Mouse (Mus musculus): ENCODE results near the gene Mgat5. TPM values are rescaled to one million over a fixed set of nuclear protein-coding genes. Genes with fewer than 3 reads are reported as not detected.

Mgat5 gene
- polyA plus RNA-seq, 1 experiment from 2014 or later = 5.9 TPM

GRCm38 (mm10) chr1:127355034-127355433 is 150.2 kb downstream of the Mgat5 start:
- ATAC-seq = no peak
- Histone ChIP-seq H3K4me1 (replicated peaks) (peaks cover 7% of the 10 kb centered on the region), H3K9me3 (no peaks in the 10 kb centered on the region), H3K27me3 (replicated peaks) (no peaks in the 10 kb centered on the region), H3K9ac (no peak overlapping the region), H3K4me3 (replicated peaks) (no peak overlapping the region), H3K36me3 (no peaks in the 10 kb centered on the region), H3K4me2 (replicated peaks) (no peak overlapping the region), H3K27ac (no peak overlapping the region)
- WGBS = 65% methylated on average over 3 of the region's 3 CpGs

GRCm38 (mm10) chr1:127363638-127364037 is 158.8 kb downstream of the Mgat5 start:
- no peak overlapping the region for H3K4me3 ChIP-seq (replicated peaks)
- H3K27me3 ChIP-seq (replicated peaks) = no peaks in the 10 kb centered on the region
- no peak overlapping the region for H3K27ac ChIP-seq
- H3K9ac ChIP-seq = no peak overlapping the region
- no peaks in the 10 kb centered on the region for H3K9me3 ChIP-seq
- no peak overlapping the region for H3K4me2 ChIP-seq (replicated peaks)
- 0 out of 2 replicates have a peak, but pooled peaks cover 2% of the 10 kb centered on the region for H3K36me3 ChIP-seq
- 79% methylated on average over 7 of the region's 7 CpGs for WGBS
- 0 out of 2 replicates have a peak, but pooled peaks have one; percentile 42 for ATAC-seq
- H3K4me1 ChIP-seq (replicated peaks) = no peaks in the 10 kb centered on the region

GRCm38 (mm10) chr1:127365706-127366105 is 160.9 kb downstream of the Mgat5 start:
- no peak overlapping the region for H3K27ac ChIP-seq
- 0 out of 2 replicates have a peak, but pooled peaks cover 2% of the 10 kb centered on the region for H3K36me3 ChIP-seq
- H3K27me3 ChIP-seq (replicated peaks) = no peaks in the 10 kb centered on the region
- no peak overlapping the region for H3K4me3 ChIP-seq (replicated peaks)
- H3K9ac ChIP-seq = no peak overlapping the region
- no peaks in the 10 kb centered on the region for H3K4me1 ChIP-seq (replicated peaks)
- 89% methylated on average over 5 of the region's 5 CpGs for WGBS
- ATAC-seq = no peak
- H3K4me2 ChIP-seq (replicated peaks) = no peak overlapping the region
- H3K9me3 ChIP-seq = no peaks in the 10 kb centered on the region

- Histone ChIP-seq H3K4me3 (replicated peaks) (no peak overlapping the region), H3K9me3 (no peaks in the 10 kb centered on the region), H3K4me2 (replicated peaks) (no peak overlapping the region), H3K4me1 (replicated peaks) (no peaks in the 10 kb centered on the region), H3K9ac (no peak overlapping the region), H3K36me3 (0 out of 2 replicates have a peak, but pooled peaks cover 2% of the 10 kb centered on the region), H3K27ac (no peak overlapping the region), H3K27me3 (replicated peaks) (no peaks in the 10 kb centered on the region)
- 66% methylated on average over 10 of the region's 10 CpGs for WGBS
- ATAC-seq = 0 out of 2 replicates have a peak, but pooled peaks have one; percentile 28
Measured at GRCm38 (mm10) chr1:127366111-127366510, 161.3 kb downstream of the Mgat5 start.

GRCm38 (mm10) chr1:127368513-127368912 is 163.7 kb downstream of the Mgat5 start:
- H3K27me3 ChIP-seq (replicated peaks) = no peaks in the 10 kb centered on the region
- H3K36me3 ChIP-seq = 0 out of 2 replicates have a peak, but pooled peaks cover 2% of the 10 kb centered on the region
- no peak for ATAC-seq
- H3K9me3 ChIP-seq = no peaks in the 10 kb centered on the region
- 64% methylated on average over 8 of the region's 8 CpGs for WGBS
- H3K4me1 ChIP-seq (replicated peaks) = no peaks in the 10 kb centered on the region
- no peak overlapping the region for H3K4me2 ChIP-seq (replicated peaks)
- no peak overlapping the region for H3K4me3 ChIP-seq (replicated peaks)
- no peak overlapping the region for H3K27ac ChIP-seq
- H3K9ac ChIP-seq = no peak overlapping the region

- H3K36me3 ChIP-seq = 0 out of 2 replicates have a peak, but pooled peaks cover 2% of the 10 kb centered on the region
- no peak for ATAC-seq
- H3K27me3 ChIP-seq (replicated peaks) = no peaks in the 10 kb centered on the region
- no peak overlapping the region for H3K9ac ChIP-seq
- H3K9me3 ChIP-seq = no peaks in the 10 kb centered on the region
- 91% methylated on average over 5 of the region's 5 CpGs for WGBS
- no peaks in the 10 kb centered on the region for H3K4me1 ChIP-seq (replicated peaks)
- no peak overlapping the region for H3K4me2 ChIP-seq (replicated peaks)
- H3K27ac ChIP-seq = no peak overlapping the region
- no peak overlapping the region for H3K4me3 ChIP-seq (replicated peaks)
Measured at GRCm38 (mm10) chr1:127369538-127369937, 164.7 kb downstream of the Mgat5 start.

GRCm38 (mm10) chr1:127372096-127372495 is 167.3 kb downstream of the Mgat5 start:
- no peak overlapping the region for H3K4me2 ChIP-seq (replicated peaks)
- no peak overlapping the region for H3K4me3 ChIP-seq (replicated peaks)
- H3K36me3 ChIP-seq = no peaks in the 10 kb centered on the region
- no peaks in the 10 kb centered on the region for H3K4me1 ChIP-seq (replicated peaks)
- no peak overlapping the region for H3K27ac ChIP-seq
- H3K9me3 ChIP-seq = no peaks in the 10 kb centered on the region
- 84% methylated on average over 4 of the region's 4 CpGs for WGBS
- no peak for ATAC-seq
- no peak overlapping the region for H3K9ac ChIP-seq
- H3K27me3 ChIP-seq (replicated peaks) = no peaks in the 10 kb centered on the region

GRCm38 (mm10) chr1:127373559-127373958 is 168.7 kb downstream of the Mgat5 start:
- WGBS = 68% methylated on average over 5 of the region's 5 CpGs
- H3K9me3 ChIP-seq = no peaks in the 10 kb centered on the region
- H3K4me1 ChIP-seq (replicated peaks) = no peaks in the 10 kb centered on the region
- H3K4me3 ChIP-seq (replicated peaks) = no peak overlapping the region
- no peaks in the 10 kb centered on the region for H3K27me3 ChIP-seq (replicated peaks)
- no peak overlapping the region for H3K9ac ChIP-seq
- no peak overlapping the region for H3K27ac ChIP-seq
- H3K36me3 ChIP-seq = no peaks in the 10 kb centered on the region
- H3K4me2 ChIP-seq (replicated peaks) = no peak overlapping the region
- ATAC-seq = no peak

GRCm38 (mm10) chr1:127374157-127374556 is 169.3 kb downstream of the Mgat5 start:
- WGBS = 41% methylated on average over 3 of the region's 3 CpGs
- ATAC-seq = no peak
- Histone ChIP-seq H3K4me1 (replicated peaks) (no peaks in the 10 kb centered on the region), H3K27ac (no peak overlapping the region), H3K9ac (no peak overlapping the region), H3K36me3 (no peaks in the 10 kb centered on the region), H3K4me3 (replicated peaks) (no peak overlapping the region), H3K4me2 (replicated peaks) (no peak overlapping the region), H3K27me3 (replicated peaks) (no peaks in the 10 kb centered on the region), H3K9me3 (no peaks in the 10 kb centered on the region)

- no peaks in the 10 kb centered on the region for H3K27me3 ChIP-seq (replicated peaks)
- no peaks in the 10 kb centered on the region for H3K9me3 ChIP-seq
- no peaks in the 10 kb centered on the region for H3K36me3 ChIP-seq
- H3K27ac ChIP-seq = no peak overlapping the region
- H3K4me2 ChIP-seq (replicated peaks) = no peak overlapping the region
- 48% methylated on average over 4 of the region's 4 CpGs for WGBS
- no peak for ATAC-seq
- H3K4me1 ChIP-seq (replicated peaks) = no peaks in the 10 kb centered on the region
- H3K9ac ChIP-seq = no peak overlapping the region
- H3K4me3 ChIP-seq (replicated peaks) = no peak overlapping the region
Measured at GRCm38 (mm10) chr1:127380140-127380539, 175.3 kb downstream of the Mgat5 start.

- Histone ChIP-seq H3K4me1 (replicated peaks) (no peaks in the 10 kb centered on the region), H3K27me3 (replicated peaks) (no peaks in the 10 kb centered on the region), H3K36me3 (no peaks in the 10 kb centered on the region), H3K9me3 (no peaks in the 10 kb centered on the region), H3K27ac (no peak overlapping the region), H3K4me3 (replicated peaks) (no peak overlapping the region), H3K4me2 (replicated peaks) (no peak overlapping the region), H3K9ac (no peak overlapping the region)
- 56% methylated on average over 13 of the region's 13 CpGs for WGBS
- peak; percentile 51; the same call in 1 of the 2 replicates for ATAC-seq
Measured at GRCm38 (mm10) chr1:127380749-127381501, 176.1 kb downstream of the Mgat5 start.

GRCm38 (mm10) chr1:127383071-127383470 is 178.3 kb downstream of the Mgat5 start:
- no peak for ATAC-seq
- Histone ChIP-seq H3K27me3 (replicated peaks) (no peaks in the 10 kb centered on the region), H3K4me3 (replicated peaks) (no peak overlapping the region), H3K36me3 (no peaks in the 10 kb centered on the region), H3K4me1 (replicated peaks) (no peaks in the 10 kb centered on the region), H3K9ac (no peak overlapping the region), H3K9me3 (no peaks in the 10 kb centered on the region), H3K4me2 (replicated peaks) (no peak overlapping the region), H3K27ac (no peak overlapping the region)
- 75% methylated on average over 7 of the region's 7 CpGs for WGBS

GRCm38 (mm10) chr1:127387226-127387625 is 182.4 kb downstream of the Mgat5 start:
- no peak overlapping the region for H3K27ac ChIP-seq
- peaks cover 17% of the 10 kb centered on the region; the same call in 1 of the 2 replicates for H3K36me3 ChIP-seq
- no peaks in the 10 kb centered on the region for H3K4me1 ChIP-seq (replicated peaks)
- no peak overlapping the region for H3K9ac ChIP-seq
- no peak overlapping the region for H3K4me3 ChIP-seq (replicated peaks)
- WGBS = 91% methylated on average over 7 of the region's 7 CpGs
- no peaks in the 10 kb centered on the region for H3K27me3 ChIP-seq (replicated peaks)
- H3K4me2 ChIP-seq (replicated peaks) = no peak overlapping the region
- ATAC-seq = no peak
- no peaks in the 10 kb centered on the region for H3K9me3 ChIP-seq

All from intestine, embryonic 15.5 days (tissue).